Mouse (Mus musculus) CD4-positive, CD25-positive, alpha-beta regulatory T cell, adult 4 months (primary cell): ENCODE data around the gene Alox5. TPM values are rescaled to one million over a fixed set of nuclear protein-coding genes. Genes with fewer than 3 reads are reported as not detected.

ENCODE experiments used
- ATAC-seq: one replicate; pipeline ENCODE4 v1.8.0; 2017
- polyA plus RNA-seq, 2 experiments: library from polyadenylated mRNA; unstranded; fragments of 100-300 nt; shearing (Covaris generic); gene quantifications; one replicate each; pipeline ENCODE4 v1.2.1; 2017

Gene Alox5
- polyA plus RNA-seq, 2 experiments from 2014 or later, result not detected

GRCm38 (mm10) chr6:116417518-116418315 is 43.3 kb downstream of the Alox5 start:
- ATAC-seq, result no peak

- ATAC-seq, result no peak
Measured at GRCm38 (mm10) chr6:116416000-116416552, 44.9 kb downstream of the Alox5 start.

- ATAC-seq, result no peak
Measured at GRCm38 (mm10) chr6:116415126-116415676, 45.8 kb downstream of the Alox5 start.

- no peak for ATAC-seq
Measured at GRCm38 (mm10) chr6:116412546-116413325, 48.2 kb downstream of the Alox5 start.

GRCm38 (mm10) chr6:116411716-116412115 is 49.3 kb downstream of the Alox5 start:
- ATAC-seq, result no peak

- ATAC-seq, result no peak
Measured at GRCm38 (mm10) chr6:116410436-116410835, 50.5 kb downstream of the Alox5 start.

- no peak for ATAC-seq
Measured at GRCm38 (mm10) chr6:116407956-116408657, 52.9 kb downstream of the Alox5 start.

GRCm38 (mm10) chr6:116407216-116407615 is 53.8 kb downstream of the Alox5 start:
- no peak for ATAC-seq

GRCm38 (mm10) chr6:116406680-116407079 is 54.3 kb downstream of the Alox5 start:
- ATAC-seq, result no peak

GRCm38 (mm10) chr6:116406152-116406551 is 54.8 kb downstream of the Alox5 start:
- ATAC-seq, result no peak

- no peak for ATAC-seq
Measured at GRCm38 (mm10) chr6:116405715-116406114, 55.3 kb downstream of the Alox5 start.

GRCm38 (mm10) chr6:116405243-116405642 is 55.7 kb downstream of the Alox5 start:
- no peak for ATAC-seq

GRCm38 (mm10) chr6:116402426-116402825 is 58.6 kb downstream of the Alox5 start:
- no peak for ATAC-seq

GRCm38 (mm10) chr6:116401746-116402423 is 59.1 kb downstream of the Alox5 start:
- no peak for ATAC-seq

GRCm38 (mm10) chr6:116398136-116398535 is 62.8 kb downstream of the Alox5 start:
- ATAC-seq, result no peak

- ATAC-seq, result no peak
Measured at GRCm38 (mm10) chr6:116397621-116398020, 63.4 kb downstream of the Alox5 start.

GRCm38 (mm10) chr6:116394916-116395648 is 65.9 kb downstream of the Alox5 start:
- ATAC-seq, result no peak

GRCm38 (mm10) chr6:116389481-116389880 is 71.5 kb downstream of the Alox5 start:
- ATAC-seq, result no peak

- ATAC-seq, result no peak
Measured at GRCm38 (mm10) chr6:116388068-116388467, 72.9 kb downstream of the Alox5 start.

- no peak for ATAC-seq
Measured at GRCm38 (mm10) chr6:116386506-116386905, 74.5 kb downstream of the Alox5 start.

GRCm38 (mm10) chr6:116386045-116386415 is 74.9 kb downstream of the Alox5 start:
- ATAC-seq, result no peak
